In the genomic region with DNA sequence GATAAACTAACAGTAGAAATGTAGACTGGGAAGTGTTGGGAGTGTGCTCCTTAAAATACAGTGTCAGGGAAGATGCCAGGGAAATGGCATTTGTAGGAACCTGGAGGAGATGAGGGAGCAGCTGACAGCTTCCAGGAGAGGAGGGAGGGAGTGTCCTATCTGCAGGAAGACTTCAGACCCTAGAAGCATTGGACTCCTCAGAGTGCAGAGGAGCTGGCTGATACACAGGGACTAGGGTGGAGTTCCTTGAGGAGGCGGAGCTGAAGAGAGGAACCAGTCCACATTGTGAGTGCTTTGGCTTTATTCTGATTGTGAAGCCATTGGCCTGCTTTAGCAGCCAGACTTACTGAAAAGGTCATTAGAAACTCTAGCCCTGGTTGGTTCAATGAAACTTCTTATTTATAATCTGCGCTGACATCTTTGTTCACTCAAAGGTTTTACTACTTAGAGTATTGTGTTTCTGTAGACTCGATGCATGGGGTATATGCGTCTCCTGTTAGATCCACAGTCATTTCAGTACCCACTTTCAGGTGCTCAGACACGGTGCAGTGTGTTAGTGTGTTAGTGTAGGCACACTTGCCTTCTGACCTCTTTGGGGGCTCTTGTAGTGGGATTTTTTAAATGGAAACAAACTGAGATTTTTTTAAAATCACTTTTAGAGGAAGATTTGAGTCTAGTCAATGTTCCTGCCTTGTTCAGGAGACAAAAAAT, we compare ENCODE assay signal across 14 mouse cellular contexts.
DNase-seq lines count a peak whose midpoint lies in the region; ATAC-seq and TF ChIP-seq lines count a peak whose summit lies in the region.
"Had no signal": no experiment of that assay in that cellular context is flagged by ENCODE, and none has a peak within 500 bp of the region (broad histone marks: within the 10 kb centered on the region; RNA-seq: fewer than 3 reads in every experiment).

No protein-coding gene starts in this region.

- ATAC-seq in lung, postnatal 0 days = peak; percentile 33; the same call in 1 of the 2 replicates
- ATAC-seq in intestine, postnatal 0 days = 0 out of 2 replicates have a peak, but pooled peaks have one; percentile 53
- ATAC-seq in cerebellum, adult (ENCODE audit: insufficient number of reproducible peaks, low FRiP score, low TSS enrichment) = no peak
- ATAC-seq: Patski had no signal

- peak; percentile 39 to 42 for DNase-seq in heart, adult 18-20 months
- DNase-seq in heart, postnatal 4 days = no peak
- DNase-seq in lung, postnatal 0 days (ENCODE audit: low spot score) = peak; percentile 35
- DNase-seq in lung, postnatal 25 days (ENCODE audit: low spot score) = no peak
- no peak for DNase-seq in right cerebral cortex, postnatal 4 days
- DNase-seq in thymus, postnatal 14 days = no peak
- DNase-seq: adrenal gland, adult 2 months; kidney, adult 9 months had no signal

- H3K4me3 ChIP-seq in lung, postnatal 0 days (ENCODE audit: low read depth, low read length) = no peak overlapping the region
- no peak overlapping the region for H3K4me3 ChIP-seq in intestine, postnatal 0 days (ENCODE audit: low read depth, low read length)
- H3K4me3 ChIP-seq: erythroblast, embryonic 14.5 days; limb, embryonic 12.5 days had no signal

- no peak for TF ChIP-seq EP300 in lung, postnatal 0 days (IDR thresholded peaks at IDR 0.05)

- 56% methylated on average over 5 of the region's 5 CpGs for WGBS in lung, postnatal 0 days
- whole genome bisulfite sequencing in intestine, postnatal 0 days = 83% methylated on average over 5 of the region's 5 CpGs

- no peaks in the 10 kb centered on the region for H3K27me3 ChIP-seq in lung, postnatal 0 days (replicated peaks; ENCODE audit: insufficient read depth, low read length)
- no peaks in the 10 kb centered on the region for H3K27me3 ChIP-seq in intestine, postnatal 0 days (replicated peaks; ENCODE audit: control insufficient read depth, insufficient read depth, low read length)
- H3K27me3 ChIP-seq: limb, embryonic 12.5 days; Patski had no signal

- no peak for TF ChIP-seq CTCF in lung, postnatal 0 days (IDR thresholded peaks at IDR 0.05)
- TF ChIP-seq CTCF in intestine, postnatal 0 days (IDR thresholded peaks at IDR 0.05; ENCODE audit: low read depth) = no peak

- H3K36me3 ChIP-seq in lung, postnatal 0 days (ENCODE audit: insufficient read depth, low read length) = no peaks in the 10 kb centered on the region
- H3K36me3 ChIP-seq in intestine, postnatal 0 days (ENCODE audit: control insufficient read depth, insufficient read depth) = no peaks in the 10 kb centered on the region
- H3K36me3 ChIP-seq: limb, embryonic 12.5 days had no signal

- H3K4me2 ChIP-seq in lung, postnatal 0 days (replicated peaks; ENCODE audit: low read depth, low read length) = no peak overlapping the region
- H3K4me2 ChIP-seq in intestine, postnatal 0 days (replicated peaks; ENCODE audit: low read depth) = no peak overlapping the region
- H3K4me2 ChIP-seq: limb, embryonic 12.5 days; midbrain, embryonic 11.5 days had no signal

- peaks cover 6% of the 10 kb centered on the region; the same call in 1 of the 2 replicates for H3K4me1 ChIP-seq in lung, postnatal 0 days (ENCODE audit: insufficient read depth, low read depth, low read length)
- peaks cover 4% of the 10 kb centered on the region for H3K4me1 ChIP-seq in intestine, postnatal 0 days (replicated peaks; ENCODE audit: control insufficient read depth, insufficient read depth, low read length)

- no peak overlapping the region for H3K27ac ChIP-seq in lung, postnatal 0 days (ENCODE audit: low read length)
- H3K27ac ChIP-seq in intestine, postnatal 0 days (ENCODE audit: low read depth, low read length) = no peak overlapping the region
- H3K27ac ChIP-seq: limb, embryonic 12.5 days had no signal

- no peaks in the 10 kb centered on the region for H3K9me3 ChIP-seq in lung, postnatal 0 days (ENCODE audit: low read length)
- H3K9me3 ChIP-seq in intestine, postnatal 0 days (ENCODE audit: control insufficient read depth) = no peaks in the 10 kb centered on the region
- H3K9me3 ChIP-seq: limb, embryonic 12.5 days had no signal

- no peak overlapping the region for H3K9ac ChIP-seq in lung, postnatal 0 days (replicated peaks; ENCODE audit: low read depth)
- H3K9ac ChIP-seq in intestine, postnatal 0 days (ENCODE audit: low read depth, low read length) = no peak overlapping the region
- H3K9ac ChIP-seq: limb, embryonic 12.5 days had no signal

Comparison
In these comparisons a context has a peak if more than half of its experiments do, and no peak if none do; other contexts are left out.
1. DNase-seq: peak in heart, adult 18-20 months (2 of 2) and lung, postnatal 0 days (single experiment); none in heart, postnatal 4 days (single experiment), lung, postnatal 25 days (single experiment), right cerebral cortex, postnatal 4 days (single experiment) and thymus, postnatal 14 days (single experiment).